Mouse (Mus musculus): ENCODE measurements around the gene Tcp10a. TPM values are rescaled to one million over a fixed set of nuclear protein-coding genes. Genes with fewer than 3 reads are reported as not detected.

The Tcp10a gene
- polyA plus RNA-seq (2017; shearing (Covaris generic)): under 1 TPM in 1 of 2 experiments, not detected in 1; 0.36 TPM

GRCm38 (mm10) chr17:7324346-7324745 is at the start of gene Tcp10a:
Gene Tcp10a, plus strand, starts transcription at chr17:7324646.

GRCm38 (mm10) chr17:7352596-7352995 is 28.1 kb downstream of the Tcp10a start, which contains the start of gene Ttll2:
Gene Ttll2, minus strand, starts transcription at chr17:7352696.

DNA sequence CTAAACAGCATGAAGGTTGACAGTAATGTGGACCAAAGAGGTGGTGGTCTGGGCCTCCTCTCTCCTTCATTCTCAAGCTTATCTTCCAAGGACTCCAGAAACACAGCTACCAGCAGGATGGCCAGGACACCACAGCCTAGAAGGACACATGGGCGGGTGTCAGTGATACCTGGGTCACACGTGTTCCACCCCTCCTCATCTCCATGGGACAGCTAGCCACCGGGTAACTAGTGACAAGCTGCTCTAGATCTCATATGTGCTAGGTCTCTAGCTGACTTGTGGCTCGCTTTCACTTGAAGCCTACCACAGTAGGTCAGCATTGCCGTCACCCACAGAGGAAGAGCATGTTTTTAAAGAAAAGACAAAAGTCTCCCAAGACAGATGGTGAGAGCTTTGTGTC is 47.4 kb downstream of the Tcp10a start, which contains the start of gene Gm49630:
Gene Gm49630, minus strand, starts transcription at position 101 of the 400 bp plus-strand sequence.

GRCm38 (mm10) chr17:7385364-7385763 is 60.9 kb downstream of the Tcp10a start, which contains the start of gene Unc93a2:
Gene Unc93a2, minus strand, starts transcription at chr17:7385464.

Other genes with a start within 250 kb of the Tcp10a start
- gene Rps6ka2, start 154.5 kb upstream of the Tcp10a start, polyA plus RNA-seq (2017; shearing (Covaris generic)): 1 to 10 TPM; 2.8 to 7.2 TPM
- not detected for gene Ttll2, start 28.1 kb downstream of the Tcp10a start, polyA plus RNA-seq (2017; shearing (Covaris generic))
- under 1 TPM in 1 of 2 experiments, not detected in 1; 0.48 TPM for gene Gm49630, start 47.3 kb downstream of the Tcp10a start, polyA plus RNA-seq (2017; shearing (Covaris generic))
- under 1 TPM in 1 of 2 experiments, not detected in 1; 0.07 TPM for gene Unc93a2, start 60.8 kb downstream of the Tcp10a start, polyA plus RNA-seq (2017; shearing (Covaris generic))